Mouse (Mus musculus) adrenal gland, adult 8-10 months (tissue): ENCODE measurements at regions not wholly inside any gene's neighbourhood (a gene's known extent, or its start where the extent isn't known, plus 50 kb on each side); places are given as distances from the start of the nearest gene placed in this dataset.

Source experiments
- DNase-seq: peaks from one replicate; pipeline ENCODE4 v3.0.0; 2022

DNA sequence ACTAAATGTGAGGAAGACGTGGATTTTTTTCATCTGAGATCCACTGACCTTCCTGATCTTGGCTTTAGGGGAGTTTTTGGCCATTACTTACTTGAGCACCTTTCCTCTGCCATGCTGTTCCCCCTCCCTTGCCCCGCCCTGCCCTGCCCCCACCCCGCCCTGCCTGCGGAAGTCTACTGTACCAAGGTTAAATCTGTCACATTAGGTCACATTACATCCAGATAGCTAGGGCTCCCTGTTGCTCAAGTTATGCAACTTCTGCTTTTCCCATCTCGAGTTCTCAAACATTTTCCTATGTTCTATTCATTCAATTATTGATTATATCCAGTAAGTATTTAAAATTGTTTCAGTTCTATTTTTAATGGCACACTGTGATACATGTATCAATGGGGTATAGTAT, 144.7 kb upstream of the Cnot2 start:
- no peak for DNase-seq

DNA sequence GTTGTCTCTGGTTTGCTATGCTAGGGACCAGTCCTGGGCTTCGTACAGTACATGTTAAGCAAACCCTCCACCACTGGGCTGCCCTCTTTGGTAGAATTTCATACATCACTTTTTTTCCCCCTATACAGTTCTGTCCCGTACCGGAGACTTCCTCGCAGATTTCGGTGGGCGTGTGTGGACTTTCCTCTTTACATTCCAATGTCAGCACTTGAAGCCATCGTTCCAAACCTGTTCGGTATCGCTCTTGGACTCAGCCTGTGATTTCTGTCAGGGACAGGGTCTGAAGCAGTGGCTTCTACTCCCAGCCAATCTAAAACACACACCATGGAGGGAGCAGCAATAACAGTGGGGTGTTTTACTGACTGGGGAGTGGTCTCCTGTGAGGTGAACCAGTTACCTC, 140.7 kb upstream of the Cnot2 start:
- DNase-seq, result no peak

DNA sequence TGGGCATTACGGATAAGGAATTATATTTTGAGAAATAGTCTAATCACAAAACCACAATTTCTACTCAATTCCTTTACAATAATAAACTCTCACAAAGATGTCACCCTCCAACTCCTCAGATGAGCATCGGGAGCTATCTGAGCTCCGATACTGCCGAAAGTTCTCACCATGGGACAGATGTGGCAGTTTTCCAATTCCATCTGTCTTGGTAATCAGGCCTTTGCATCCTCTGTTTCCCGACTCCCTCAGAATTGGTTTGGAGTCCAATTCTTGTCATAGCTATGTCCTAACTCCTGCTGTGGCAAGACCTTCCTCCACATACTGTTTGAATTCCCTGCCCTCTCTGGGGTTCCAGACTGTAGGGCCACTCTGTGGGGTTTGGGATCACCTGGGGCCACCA, 138.3 kb upstream of the Cnot2 start:
- no peak for DNase-seq

DNA sequence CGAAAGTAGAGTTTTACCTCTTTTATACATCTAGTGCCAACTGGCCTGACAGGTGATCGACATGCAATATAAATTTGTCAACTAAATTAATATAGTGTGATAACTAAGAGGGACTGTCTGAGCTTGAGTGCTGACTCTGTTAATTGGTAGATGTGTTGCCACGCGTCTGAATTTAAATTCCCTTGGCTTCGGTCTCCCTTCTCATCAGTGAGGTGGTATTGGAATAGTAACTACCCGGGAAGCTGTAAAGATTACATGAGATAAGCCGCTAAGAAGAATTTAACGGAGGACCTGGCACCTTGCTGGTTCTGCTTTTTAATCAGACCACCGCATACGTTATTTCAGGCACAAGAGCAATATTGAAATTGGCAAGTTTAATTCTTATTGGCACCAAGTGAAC, 136.7 kb upstream of the Cnot2 start:
- no peak for DNase-seq

DNA sequence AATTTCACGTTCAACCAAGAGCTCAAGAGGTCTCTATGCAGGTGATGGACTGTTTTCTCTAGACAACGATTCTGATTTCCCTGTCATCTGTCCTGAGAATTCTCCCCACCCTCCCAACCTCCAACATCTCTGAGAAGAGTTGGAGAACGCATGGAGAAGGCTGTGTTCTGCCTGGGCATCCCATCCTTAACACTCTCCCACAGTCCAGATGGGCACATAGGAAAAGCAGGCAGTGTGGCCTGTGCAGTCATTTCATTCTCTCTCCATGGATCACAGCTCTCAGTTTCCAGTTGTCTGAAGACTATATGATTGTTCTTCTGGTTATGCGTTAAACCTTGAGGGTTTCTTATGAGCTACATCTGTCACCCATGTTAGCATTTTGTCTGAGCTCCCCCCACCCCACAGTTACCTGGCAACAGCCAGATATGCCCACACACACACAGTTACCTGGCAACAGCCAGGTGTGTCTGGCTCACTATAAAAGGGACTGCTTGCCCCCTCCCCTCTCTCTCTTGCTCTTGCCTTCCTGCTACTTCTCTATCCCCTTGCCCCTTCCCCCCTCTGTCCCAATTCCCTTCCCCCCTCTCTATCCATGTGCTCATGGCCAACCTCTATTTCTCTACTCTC, 135.8 kb upstream of the Cnot2 start:
- no peak for DNase-seq

DNA sequence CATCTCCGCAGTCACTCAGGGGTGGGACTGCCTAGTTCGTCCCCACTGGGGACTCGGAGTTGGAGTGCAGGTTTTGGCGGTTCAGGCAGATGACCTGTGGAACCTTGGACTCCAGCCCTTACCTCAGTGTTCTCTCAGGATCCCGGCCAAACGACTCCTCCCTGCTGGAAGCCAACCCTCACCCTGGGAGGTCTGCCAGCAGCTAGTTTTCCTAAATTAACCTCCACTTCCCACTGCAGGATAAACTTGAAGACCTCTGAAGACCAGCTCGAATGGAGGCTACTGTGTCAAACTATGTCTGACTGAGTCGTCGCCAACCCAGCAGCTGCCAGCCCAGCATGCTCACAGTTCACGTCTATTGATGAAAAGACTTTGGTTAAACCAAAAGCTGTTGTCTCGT, 132.1 kb upstream of the Cnot2 start:
- peak; percentile 14 for DNase-seq

DNA sequence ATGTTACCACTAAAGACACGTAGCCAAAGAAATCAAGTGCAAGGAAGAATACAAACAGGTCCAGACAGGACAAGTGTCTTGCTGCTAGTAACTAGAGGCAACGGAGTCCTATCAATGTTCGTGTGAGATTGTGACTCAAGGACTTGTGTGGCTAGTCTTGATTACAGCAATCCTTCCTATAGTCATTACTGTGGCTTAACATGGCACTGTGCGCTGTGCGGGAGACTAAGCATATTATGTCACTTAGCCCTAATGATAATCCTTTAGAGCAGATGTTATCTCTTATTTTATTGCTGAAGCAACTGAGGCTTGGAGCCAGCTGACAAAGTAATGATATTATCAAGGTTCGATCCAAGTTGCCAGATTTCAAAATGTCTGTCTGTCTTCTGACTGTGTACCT, 125.7 kb upstream of the Cnot2 start:
- no peak for DNase-seq

DNA sequence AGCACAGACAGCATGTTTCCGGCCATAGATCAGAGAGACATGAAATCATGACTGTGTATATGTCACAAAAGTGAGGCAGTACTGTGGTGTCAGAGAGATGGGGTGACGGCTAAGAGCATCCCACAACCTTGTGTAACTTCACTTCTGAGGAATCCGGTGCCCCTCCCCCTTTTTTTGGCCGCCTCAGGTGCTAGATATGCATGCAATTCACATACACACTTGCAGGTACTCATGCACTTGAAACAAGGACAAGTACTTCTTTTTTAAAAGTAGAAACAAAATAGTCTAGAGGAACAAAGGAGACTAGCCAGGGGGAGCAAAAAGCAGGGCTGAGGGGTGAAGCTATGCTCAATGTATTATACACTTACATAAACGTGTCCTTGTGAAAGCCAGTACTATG, 120.0 kb upstream of the Cnot2 start:
- DNase-seq, result no peak

DNA sequence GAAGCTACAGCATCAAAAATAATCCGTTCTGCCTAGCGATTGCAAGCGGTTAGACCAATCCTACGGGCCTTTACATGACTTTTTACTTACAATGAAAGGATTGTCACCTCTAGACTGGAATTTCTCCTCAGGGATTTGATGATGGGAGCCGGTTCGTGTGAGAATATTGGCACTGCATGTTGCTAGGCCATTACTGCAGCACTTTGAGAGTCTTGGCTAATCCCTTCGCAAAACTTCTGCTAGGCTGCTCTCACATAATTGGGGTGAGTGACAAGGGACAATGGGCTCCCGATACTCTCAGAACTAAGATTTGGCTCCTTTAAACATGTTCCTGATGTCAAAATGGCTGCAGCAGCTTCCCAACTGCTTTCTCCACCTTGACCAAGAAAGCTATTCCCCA, 118.4 kb upstream of the Cnot2 start:
- DNase-seq, result no peak

DNA sequence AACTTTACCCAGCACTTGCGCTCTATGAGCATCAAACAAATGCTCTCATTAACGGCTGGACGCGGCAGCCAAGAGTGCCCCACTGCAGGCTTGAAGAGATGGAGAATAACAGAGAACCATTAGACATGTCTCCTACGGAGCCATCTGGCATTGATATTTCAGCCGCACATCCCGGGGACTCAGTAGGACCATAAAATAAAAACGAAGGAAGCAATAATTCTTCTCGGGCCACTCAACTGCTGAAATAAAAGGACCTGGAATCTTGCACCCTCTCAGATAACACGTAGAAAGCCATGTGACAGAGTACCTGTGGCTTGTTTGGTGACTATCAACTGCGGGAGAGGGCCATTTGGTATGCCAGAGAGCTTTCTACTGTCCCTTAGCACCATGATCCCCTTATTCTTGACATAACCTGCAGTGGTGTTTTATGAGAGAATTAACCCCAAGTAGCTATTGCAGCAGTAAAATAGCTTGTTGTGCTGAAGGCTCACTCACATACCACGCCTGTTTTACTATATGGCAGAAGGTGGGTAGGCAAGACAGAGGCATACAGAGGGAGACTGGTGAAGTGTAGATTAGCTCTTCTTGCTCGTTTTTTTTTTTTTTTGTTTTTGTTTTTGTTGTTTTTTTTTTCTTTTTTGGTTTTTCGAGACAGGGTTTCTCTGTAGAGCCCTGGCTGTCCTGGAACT, 116.5 kb upstream of the Cnot2 start:
- no peak for DNase-seq

DNA sequence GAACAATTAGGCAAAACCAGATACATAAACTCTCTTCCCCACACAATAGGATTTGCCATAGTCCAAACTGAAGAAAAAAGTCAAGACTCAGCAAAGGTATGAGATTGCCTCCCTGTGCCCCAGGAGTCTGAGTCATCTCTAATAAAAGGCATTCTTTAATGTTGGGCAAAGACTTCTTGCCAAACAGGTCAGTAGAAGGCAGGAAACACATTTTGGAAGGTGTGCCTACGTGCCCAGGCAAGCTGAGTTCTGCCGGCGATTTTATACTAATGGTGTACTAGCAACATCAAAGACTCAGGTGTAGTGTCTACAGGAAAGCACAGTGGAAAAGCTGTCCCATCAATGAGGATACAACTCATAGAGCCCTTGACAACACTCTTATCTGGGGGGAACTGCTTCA, 112.5 kb upstream of the Cnot2 start:
- no peak for DNase-seq

DNA sequence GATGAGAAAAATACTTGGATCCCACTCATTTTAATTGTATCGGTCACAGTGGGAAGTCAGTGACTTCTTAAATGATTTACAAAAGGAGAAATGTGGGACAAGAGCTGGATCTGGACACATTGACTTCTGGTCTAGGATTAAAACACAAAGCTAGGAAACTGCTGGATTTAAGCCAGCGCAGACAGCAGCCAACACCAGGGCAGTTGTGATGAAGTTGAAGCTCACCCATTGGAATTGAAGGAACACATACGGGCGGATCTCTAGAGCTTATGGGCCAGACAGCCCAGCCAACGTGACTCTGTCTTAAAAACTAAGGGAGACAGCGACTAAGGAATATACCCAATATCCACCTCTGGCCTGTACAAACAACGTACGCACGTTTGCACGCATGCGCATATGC, 105.4 kb upstream of the Cnot2 start:
- no peak for DNase-seq

DNA sequence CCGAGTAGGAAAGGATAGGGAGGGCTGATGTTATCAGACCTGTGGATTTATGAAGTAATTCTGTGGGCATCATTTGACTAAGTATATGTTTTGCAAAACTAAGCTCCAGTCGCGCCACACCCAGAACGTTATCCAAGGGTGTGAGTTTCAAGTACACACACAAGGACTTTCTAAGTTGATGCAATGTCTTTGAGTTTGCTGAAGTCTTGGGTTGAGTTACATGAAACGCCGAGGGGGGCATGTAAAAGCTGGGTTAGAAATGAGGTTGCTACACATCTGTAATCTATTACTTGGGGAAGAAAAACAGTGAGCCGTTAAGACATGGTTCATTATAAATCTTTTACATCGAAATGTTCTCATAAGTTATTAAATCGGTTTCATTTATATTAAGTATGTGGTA, 102.1 kb upstream of the Cnot2 start:
- DNase-seq, result no peak

DNA sequence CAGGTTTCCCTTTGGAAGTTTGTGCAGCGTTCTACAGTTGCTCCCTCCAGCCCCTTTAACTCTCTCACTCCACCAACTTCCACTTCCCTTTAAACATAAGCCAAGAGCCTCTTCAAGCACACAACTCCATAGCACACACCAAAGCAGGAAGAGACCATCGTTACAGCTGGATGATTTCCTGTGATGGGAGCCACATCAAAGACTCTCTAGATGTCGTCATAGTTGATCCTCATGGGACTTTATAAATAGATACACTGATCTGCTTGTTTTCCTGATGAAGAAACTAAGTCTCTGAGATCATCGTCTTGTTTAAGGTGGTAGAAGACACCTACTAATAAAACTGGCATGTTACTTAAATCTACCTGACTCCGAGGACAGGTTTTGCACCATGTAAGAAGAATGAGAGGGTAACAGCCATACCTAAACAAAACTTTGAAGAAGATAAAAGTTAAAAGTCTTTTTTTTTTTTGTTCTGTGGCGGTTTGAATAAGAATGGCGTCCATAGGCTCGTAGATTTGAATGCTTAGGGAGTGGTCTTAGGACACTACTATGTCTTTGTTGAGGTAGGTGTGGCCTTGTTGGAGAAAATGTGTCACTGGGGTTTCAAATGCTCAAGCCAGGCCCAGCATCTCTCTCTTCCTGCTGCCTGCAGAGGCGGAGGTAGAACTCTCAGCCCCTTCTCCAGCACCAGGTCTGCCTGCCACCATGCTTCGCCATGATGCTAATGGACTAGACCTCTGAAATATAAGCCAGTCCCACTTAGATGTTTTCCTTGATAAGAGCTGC, 97.8 kb upstream of the Cnot2 start:
- no peak for DNase-seq

DNA sequence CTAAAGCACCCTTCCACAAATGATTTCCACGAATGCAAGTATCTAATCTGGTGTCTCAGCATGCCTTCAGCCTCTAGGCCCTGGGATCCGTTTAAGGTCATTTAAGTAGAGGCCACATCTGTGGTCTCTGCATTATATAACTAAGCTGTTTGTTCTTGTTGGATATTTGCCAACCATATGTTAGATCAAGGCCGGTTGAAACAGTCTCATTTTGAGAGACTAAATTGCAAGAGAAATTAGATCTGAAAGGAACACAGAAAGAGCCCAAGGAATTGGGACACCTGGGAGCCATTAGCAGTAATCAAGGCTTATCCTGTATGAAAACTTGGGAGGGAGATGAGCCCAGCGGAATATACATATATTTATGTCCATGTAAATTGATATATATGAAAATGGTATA, 96.6 kb upstream of the Cnot2 start:
- no peak for DNase-seq

DNA sequence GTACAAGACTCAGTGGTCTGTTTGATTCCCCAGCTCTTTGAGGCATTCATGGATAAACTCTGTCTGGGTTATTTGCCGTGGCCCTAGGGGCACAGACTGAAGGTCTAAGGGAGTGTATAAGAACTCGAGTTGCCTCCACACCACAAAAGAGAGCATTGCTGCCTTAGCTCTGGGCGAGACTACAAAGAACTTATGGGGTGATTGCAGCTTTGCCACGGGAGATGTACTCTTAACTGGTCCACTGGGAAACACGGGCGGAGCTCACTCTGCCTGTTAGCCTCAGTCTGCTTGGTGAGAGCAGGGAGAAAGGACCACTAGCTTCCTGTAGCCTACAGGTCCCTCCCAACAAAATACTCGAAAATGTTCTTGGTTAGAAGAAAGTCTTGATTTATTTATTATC, 93.9 kb upstream of the Cnot2 start:
- no peak for DNase-seq

DNA sequence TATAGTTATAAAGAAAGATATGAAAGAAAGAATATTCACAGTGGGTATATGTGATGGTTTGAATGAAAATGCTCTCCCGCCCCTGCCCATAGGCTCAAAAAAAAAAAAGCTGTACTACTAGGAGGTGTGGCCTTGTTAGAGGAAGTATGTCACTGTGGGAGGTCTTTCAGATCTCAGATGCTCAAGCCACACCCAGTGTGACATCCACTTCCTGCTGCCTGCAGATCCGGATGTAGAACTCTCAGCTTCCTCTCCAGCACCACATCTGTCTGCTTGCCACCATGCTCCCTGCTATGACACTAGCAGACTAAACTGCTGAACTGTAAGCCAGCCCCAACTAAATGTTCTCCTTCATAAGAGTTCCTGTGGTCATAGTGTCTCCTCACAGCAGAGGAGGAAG, 93.0 kb upstream of the Cnot2 start:
- DNase-seq, result no peak

DNA sequence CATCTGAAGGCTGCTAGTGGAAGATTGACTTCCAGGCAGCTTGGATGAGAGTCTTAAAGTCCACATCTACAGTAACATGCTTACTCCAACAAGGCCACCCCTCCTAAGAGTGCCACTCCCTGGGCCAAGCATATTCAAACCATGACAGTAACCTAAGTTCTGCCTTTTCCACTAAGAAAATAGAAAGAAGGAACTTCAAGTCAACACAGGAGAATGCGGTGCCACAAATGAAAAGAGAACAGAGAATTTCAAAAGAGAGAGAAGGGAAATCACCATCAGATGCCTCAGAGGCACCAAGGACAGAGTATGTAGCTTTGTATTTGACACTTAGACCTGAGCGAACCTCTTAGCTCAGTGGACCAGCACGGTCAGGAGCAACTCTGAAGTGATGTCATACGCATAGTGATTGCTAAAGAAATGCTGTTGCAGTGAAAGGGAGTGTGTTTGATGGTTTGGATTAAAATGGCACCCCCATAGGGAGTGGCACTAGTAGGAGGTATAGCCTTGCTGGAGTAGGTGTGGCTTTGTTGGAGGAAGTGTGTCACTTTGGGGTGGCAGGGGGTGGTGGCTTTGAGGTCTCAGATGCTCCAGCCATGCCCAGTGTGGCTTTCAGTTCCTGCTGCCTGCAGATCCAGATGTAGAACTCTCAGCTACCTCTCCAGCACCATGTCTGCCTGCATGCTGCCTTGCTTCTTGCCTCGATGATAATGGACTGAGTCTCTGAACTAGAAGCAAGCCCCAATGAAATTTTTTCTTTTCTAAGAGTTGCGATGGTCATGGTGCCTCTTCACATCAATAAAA, 77.1 kb upstream of the Cnot2 start:
- DNase-seq, result no peak

DNA sequence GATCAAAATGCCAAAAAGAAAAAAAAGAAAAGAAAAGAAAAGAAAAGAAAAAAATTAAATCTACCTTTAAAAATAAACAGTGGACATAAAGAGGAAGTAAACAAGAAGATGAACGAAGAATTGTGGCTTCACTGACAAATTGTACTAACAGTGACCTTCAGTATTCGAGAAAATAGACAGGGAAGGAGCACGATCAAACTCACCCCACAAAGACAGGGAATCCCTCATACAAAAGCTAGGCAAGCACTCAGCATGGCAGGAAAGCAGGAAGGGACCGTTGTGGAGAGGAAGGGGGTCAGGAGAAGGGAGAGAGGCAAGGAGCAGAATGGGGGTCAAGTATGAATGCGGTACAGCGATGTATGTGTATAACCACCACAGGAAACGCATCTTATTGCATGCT, 74.6 kb upstream of the Cnot2 start:
- no peak for DNase-seq

DNA sequence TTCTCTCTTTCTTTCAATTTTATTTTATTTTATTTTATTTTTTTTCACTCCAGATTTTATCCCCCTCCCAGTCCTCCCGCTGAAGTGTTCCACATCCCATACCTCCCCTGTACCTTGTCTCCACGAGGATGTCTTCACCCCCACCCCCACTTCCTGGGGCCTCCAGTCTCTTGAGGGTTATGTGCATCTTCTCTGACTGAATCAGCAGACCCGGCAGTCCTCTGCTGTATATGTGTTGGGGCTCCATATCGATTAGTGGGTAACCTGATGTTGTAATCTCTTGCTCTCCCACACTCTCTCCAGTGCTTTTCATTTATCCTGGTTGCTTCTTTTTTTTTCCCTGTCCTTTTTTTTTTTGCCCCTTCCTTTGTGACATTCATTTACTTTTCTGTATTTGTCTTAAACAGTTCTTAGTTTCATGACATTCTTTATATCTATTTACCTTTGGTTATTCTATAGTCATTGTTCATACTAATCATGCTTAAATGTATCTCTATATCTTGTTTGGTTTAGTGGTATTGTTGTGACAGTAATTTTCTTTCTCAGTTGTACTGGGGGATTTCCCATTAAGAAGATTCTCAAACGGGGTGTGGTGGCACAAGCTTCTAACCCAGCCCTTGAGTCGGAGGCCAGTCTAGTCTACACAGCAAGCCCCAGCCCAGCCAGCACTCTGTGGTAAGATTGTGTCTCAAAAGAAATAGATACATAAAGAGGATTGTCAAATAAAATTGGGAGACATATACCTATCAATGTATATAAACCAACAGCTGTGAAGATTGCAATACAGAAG, 73.9 kb upstream of the Cnot2 start:
- DNase-seq, result no peak

DNA sequence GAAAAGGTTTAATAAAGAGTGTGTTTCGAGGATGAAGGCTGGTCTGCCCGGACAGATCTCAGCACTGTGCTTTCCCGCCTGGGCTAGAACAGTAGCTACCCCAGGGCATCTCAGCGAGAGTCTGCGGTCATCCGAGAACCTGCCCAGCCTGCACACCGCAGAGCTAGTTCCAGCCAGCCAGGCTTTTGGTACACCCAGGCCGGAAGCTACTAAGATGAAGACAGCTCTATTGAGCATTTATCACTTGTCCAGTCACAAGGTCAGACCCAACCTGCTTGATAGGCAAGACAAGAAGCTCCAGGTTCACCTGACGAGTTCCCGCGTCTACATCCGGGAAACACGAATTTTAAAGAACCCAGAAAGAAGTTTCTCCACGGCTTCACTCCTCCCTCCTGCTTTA, 72.8 kb upstream of the Cnot2 start:
- no peak for DNase-seq

DNA sequence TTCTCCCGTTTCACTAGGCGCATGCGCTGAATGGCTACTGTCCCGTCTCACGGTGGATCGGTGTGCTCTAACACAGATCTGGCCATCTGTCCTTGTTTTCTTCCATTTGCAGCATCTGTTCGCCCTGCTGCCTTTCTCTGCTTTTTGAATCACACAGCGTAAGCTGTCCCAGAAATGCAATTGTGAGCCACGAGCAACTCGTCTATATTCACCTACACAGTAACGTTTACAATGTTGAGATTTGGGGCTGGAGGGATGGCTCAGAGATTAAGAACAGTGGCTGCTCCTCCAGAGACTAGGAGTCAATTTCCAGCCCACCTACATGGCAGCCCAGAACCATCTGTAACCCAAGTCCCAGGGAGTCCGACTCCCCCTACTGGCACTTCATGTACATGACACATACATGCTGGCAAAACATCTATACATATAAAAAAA, 72.2 kb upstream of the Cnot2 start:
- no peak for DNase-seq
